Mouse (Mus musculus): Measurements from ENCODE around the gene Gng2. TPM values are rescaled to one million over a fixed set of nuclear protein-coding genes. Genes with fewer than 3 reads are reported as not detected.

Gng2 gene
- total and polyA plus RNA-seq, 3 experiments, result 3.3 to 17.2 TPM; not detected in 1

DNA sequence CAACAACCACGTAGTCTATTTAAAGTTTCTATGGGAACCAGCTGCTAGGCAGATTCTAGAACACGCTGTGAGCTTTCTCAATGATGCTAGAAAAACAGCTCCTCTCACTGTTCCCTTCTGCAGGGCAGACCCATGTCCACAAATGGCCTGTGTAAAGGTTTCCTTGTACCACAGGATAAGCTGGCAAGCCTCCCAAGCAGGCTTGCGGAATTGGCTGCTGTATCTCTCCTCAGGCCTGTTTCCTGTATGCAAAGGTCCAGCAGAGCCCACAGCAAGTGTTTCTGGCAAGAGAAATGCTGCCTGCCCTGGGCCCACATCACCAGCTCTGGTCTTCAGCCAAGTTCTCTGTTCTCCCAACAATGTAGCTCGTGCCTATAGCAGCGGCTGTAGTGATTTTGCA lies 71.8 kb downstream of the Gng2 start:
- TF ChIP-seq ZKSCAN1 (IDR thresholded peaks at IDR 0.05; ENCODE audit: low read depth, low read length), result no peak
- TF ChIP-seq MYC (IDR thresholded peaks at IDR 0.05; ENCODE audit: low read depth, low read length), result no peak
- no peak for TF ChIP-seq USF1 (IDR thresholded peaks at IDR 0.05; ENCODE audit: low read depth, low read length)
- no peak for TF ChIP-seq RAD21 (IDR thresholded peaks at IDR 0.05; ENCODE audit: low read depth, low read length)
- Histone ChIP-seq H3K9me3 (replicated peaks; ENCODE audit: insufficient read depth, low read length) (no peaks in the 10 kb centered on the region), H3K27me3 (ENCODE audit: control insufficient read depth in 1 of 2, insufficient read depth in 2 of 2, low read length in 2 of 2) (no peaks in the 10 kb centered on the region), H3K27ac (ENCODE audit: control insufficient read depth, low read depth, low read length) (no peak overlapping the region), H3K36me3 (ENCODE audit: control insufficient read depth in 1 of 2, insufficient read depth in 2 of 2, low read length in 2 of 2) (no peaks in the 10 kb centered on the region), H3K4me3 (ENCODE audit: control insufficient read depth in 1 of 2, insufficient read depth in 1 of 2, low read depth in 2 of 2, low read length in 2 of 2) (no peak overlapping the region), H3K9ac (ENCODE audit: control insufficient read depth, low read depth, low read length, poor library complexity, severe bottlenecking) (no peak overlapping the region), H3K4me1 (ENCODE audit: control insufficient read depth in 1 of 2, insufficient read depth in 2 of 2, low read length in 2 of 2) (no peaks in the 10 kb centered on the region), H3K79me2 (ENCODE audit: control insufficient read depth, insufficient read depth, low read length, poor library complexity) (no peaks in the 10 kb centered on the region)
- no peak for DNase-seq (ENCODE audit: low read depth, low spot score)

DNA sequence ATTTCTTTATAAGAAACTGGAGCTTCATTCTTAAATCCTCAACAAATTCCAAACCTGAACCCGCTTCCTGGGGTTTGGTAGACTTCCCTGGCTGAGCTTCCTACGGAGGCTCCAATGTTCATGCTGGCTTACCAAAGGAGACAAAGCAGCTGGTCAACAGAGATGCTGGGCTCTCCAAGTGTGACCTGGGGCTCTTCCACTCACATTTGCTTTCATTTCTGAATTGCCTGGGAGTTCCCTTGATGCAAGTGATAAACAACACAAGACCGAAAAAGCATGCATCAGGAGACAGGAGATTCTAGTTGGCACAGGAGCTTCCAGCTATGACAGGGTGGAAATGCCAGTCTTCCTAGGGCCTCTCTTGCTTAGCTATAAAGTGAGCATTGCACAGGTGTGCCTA lies 72.6 kb downstream of the Gng2 start:
- TF ChIP-seq MAX (IDR thresholded peaks at IDR 0.05; ENCODE audit: low read length) (no peak), TAL1 (IDR thresholded peaks at IDR 0.05; ENCODE audit: low read length) (no peak), CHD2 (IDR thresholded peaks at IDR 0.05; ENCODE audit: low read length) (no peak), CTCF (IDR thresholded peaks at IDR 0.05 in 2 of 3, conservative IDR thresholded peaks at IDR 0.05 in 1 of 3; ENCODE audit: control insufficient read depth in 1 of 3, insufficient read depth in 1 of 3, low read depth in 2 of 3, low read length in 3 of 3, poor library complexity in 1 of 3, severe bottlenecking in 1 of 3) (no peak), NRF1 (IDR thresholded peaks at IDR 0.05; ENCODE audit: insufficient read depth, low read depth, low read length, poor library complexity, severe bottlenecking) (no peak), BHLHE40 (IDR thresholded peaks at IDR 0.05; ENCODE audit: borderline replicate concordance, low read depth, low read length) (no peak), MYB (IDR thresholded peaks at IDR 0.05; ENCODE audit: low read depth, low read length) (no peak)
- Histone ChIP-seq H3K27ac (ENCODE audit: control insufficient read depth, low read depth, low read length) (no peak overlapping the region), H3K9ac (ENCODE audit: control insufficient read depth, low read depth, low read length, poor library complexity, severe bottlenecking) (no peak overlapping the region), H3K4me3 (ENCODE audit: control insufficient read depth in 1 of 2, insufficient read depth in 1 of 2, low read depth in 2 of 2, low read length in 2 of 2) (no peak overlapping the region), H3K27me3 (ENCODE audit: control insufficient read depth in 1 of 2, insufficient read depth in 2 of 2, low read length in 2 of 2) (no peaks in the 10 kb centered on the region), H3K9me3 (replicated peaks; ENCODE audit: insufficient read depth, low read length) (no peaks in the 10 kb centered on the region), H3K4me1 (ENCODE audit: control insufficient read depth in 1 of 2, insufficient read depth in 2 of 2, low read length in 2 of 2) (no peaks in the 10 kb centered on the region), H3K79me2 (ENCODE audit: control insufficient read depth, insufficient read depth, low read length, poor library complexity) (no peaks in the 10 kb centered on the region), H3K36me3 (ENCODE audit: control insufficient read depth in 1 of 2, insufficient read depth in 2 of 2, low read length in 2 of 2) (no peaks in the 10 kb centered on the region)
- DNase-seq (ENCODE audit: low read depth, low spot score), result no peak

DNA sequence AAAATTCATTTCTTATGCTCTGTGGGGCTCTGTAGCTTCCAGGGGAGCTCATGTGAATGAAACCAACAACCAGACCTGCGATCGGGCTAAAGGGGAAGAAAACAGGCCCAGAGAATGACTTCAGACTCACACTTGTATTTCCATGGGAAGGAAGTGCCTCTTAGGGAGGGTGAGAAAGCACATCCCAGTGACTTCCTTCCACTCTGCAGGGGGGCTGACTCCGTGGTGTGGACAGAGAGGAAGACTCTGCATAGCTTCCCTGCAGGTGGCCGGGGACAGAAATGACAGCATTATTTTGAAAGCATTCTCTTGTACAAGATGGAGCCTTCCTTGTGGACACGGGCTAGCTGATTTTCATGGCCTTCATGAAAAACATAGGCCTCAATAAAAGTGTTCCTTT lies 73.4 kb downstream of the Gng2 start:
- no peak overlapping the region for H3K27ac ChIP-seq (ENCODE audit: control insufficient read depth, low read depth, low read length)
- TF ChIP-seq MEF2A (IDR thresholded peaks at IDR 0.05; ENCODE audit: extremely low read depth, insufficient replicate concordance, low read depth, low read length, poor library complexity, severe bottlenecking) (no peak), CHD2 (IDR thresholded peaks at IDR 0.05; ENCODE audit: low read length) (no peak), MYC (IDR thresholded peaks at IDR 0.05; ENCODE audit: low read depth, low read length) (no peak), TCF12 (IDR thresholded peaks at IDR 0.05; ENCODE audit: low read depth, low read length) (no peak), TAL1 (IDR thresholded peaks at IDR 0.05; ENCODE audit: low read length) (no peak), CHD1 (IDR thresholded peaks at IDR 0.05; ENCODE audit: low read depth, low read length) (no peak), MAFK (IDR thresholded peaks at IDR 0.05; ENCODE audit: borderline replicate concordance, low read depth, low read length) (no peak)

More for the DNA sequence above, 73.4 kb downstream of the Gng2 start:
- H3K9me3 ChIP-seq (replicated peaks; ENCODE audit: insufficient read depth, low read length), result no peaks in the 10 kb centered on the region
- no peaks in the 10 kb centered on the region for H3K79me2 ChIP-seq (ENCODE audit: control insufficient read depth, insufficient read depth, low read length, poor library complexity)
- H3K27me3 ChIP-seq (ENCODE audit: control insufficient read depth in 1 of 2, insufficient read depth in 2 of 2, low read length in 2 of 2), result no peaks in the 10 kb centered on the region
- H3K36me3 ChIP-seq (ENCODE audit: control insufficient read depth in 1 of 2, insufficient read depth in 2 of 2, low read length in 2 of 2), result no peaks in the 10 kb centered on the region
- H3K4me1 ChIP-seq (ENCODE audit: control insufficient read depth in 1 of 2, insufficient read depth in 2 of 2, low read length in 2 of 2), result no peaks in the 10 kb centered on the region
- no peak for DNase-seq (ENCODE audit: low read depth, low spot score)
- H3K4me3 ChIP-seq (ENCODE audit: control insufficient read depth in 1 of 2, insufficient read depth in 1 of 2, low read depth in 2 of 2, low read length in 2 of 2), result no peak overlapping the region
- H3K9ac ChIP-seq (ENCODE audit: control insufficient read depth, low read depth, low read length, poor library complexity, severe bottlenecking), result no peak overlapping the region
